Mouse (Mus musculus) E14TG2a.4 (cell line): Measurements from ENCODE around the gene Ado.

ENCODE experiments used
- H3K27me3 ChIP-seq: 2 replicates; pipeline ENCODE4 v1.6.1; 2014; ENCODE audit warnings: low read length, control low read depth; ENCODE audit not compliant: insufficient read depth
- H3K36me3 ChIP-seq: 2 replicates; pipeline ENCODE4 v1.6.1; 2014; ENCODE audit warnings: low read length, control low read depth; ENCODE audit not compliant: insufficient read depth
- H3K4me1 ChIP-seq: replicated peaks from 2 replicates; pipeline ENCODE4 v1.6.1; 2014; ENCODE audit warnings: low read depth, low read length, control low read depth
- H3K4me3 ChIP-seq: replicated peaks from 2 replicates; pipeline ENCODE4 v1.5.1; 2014; ENCODE audit warnings: mild to moderate bottlenecking, low read length
- H3K9me3 ChIP-seq: 2 replicates; pipeline ENCODE4 v1.6.1; 2014; ENCODE audit warnings: low read length, control low read depth
- CTCF ChIP-seq: conservative IDR thresholded peaks from 2 replicates; pipeline ENCODE4 v1.5.1; 2014; ENCODE audit warnings: low read length
- NANOG ChIP-seq: IDR thresholded peaks from 2 replicates; pipeline ENCODE4 v1.6.1; 2014; ENCODE audit warnings: borderline replicate concordance, low read length, mixed read lengths
- POU5F1 ChIP-seq: IDR thresholded peaks from 2 replicates; pipeline ENCODE4 v1.6.1; 2014; ENCODE audit warnings: low read length, borderline replicate concordance

The Ado gene

DNA sequence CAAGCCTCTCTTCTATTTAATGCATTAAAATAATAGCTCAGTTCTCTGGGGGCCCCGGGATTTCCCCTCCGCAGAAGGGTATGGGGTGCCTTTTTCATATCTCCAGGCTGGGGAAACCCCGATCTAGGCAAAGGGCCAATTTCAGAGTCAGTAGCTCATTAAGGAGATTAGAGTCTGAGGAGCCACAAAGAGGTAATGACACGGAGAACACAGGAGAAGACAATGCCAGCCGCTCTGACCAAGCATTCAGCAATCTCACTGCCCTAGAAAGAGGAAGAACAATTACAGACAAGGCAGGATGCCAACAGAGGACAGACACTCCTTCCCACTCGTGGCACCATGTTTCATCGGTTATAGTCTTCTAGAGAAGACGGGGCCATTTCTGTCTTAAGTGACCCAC, 17.3 kb upstream of the Ado start:
- H3K4me3 ChIP-seq = no peak overlapping the region
- peaks cover 3% of the 10 kb centered on the region; the same call in 1 of the 2 replicates for H3K9me3 ChIP-seq
- peaks cover 8% of the 10 kb centered on the region; the same call in 1 of the 2 replicates for H3K27me3 ChIP-seq
- H3K4me1 ChIP-seq = no peaks in the 10 kb centered on the region
- no peaks in the 10 kb centered on the region for H3K36me3 ChIP-seq
- TF ChIP-seq NANOG (no peak), CTCF (no peak), POU5F1 (no peak)

DNA sequence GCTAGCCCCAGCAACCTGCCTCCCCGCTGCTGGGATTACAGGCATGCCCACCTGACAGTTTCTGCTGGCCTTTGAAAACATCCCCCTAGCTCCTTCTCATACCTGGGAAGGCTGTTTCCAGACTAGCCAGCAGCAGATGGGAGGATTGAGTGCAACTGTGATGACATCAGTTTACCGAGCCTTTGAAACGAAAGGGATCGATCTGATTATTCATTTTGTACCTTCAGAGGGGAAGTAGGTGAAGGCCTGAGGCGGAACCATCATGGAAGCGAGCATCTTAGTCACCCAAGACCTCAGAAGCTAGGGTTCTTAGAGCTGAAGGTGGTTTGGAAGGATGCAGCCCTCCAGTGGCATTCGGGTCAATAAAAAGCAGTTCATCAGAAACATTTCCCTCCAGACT, 15.8 kb upstream of the Ado start:
- Histone ChIP-seq H3K36me3 (no peaks in the 10 kb centered on the region), H3K9me3 (peaks cover 3% of the 10 kb centered on the region; the same call in 1 of the 2 replicates)
- TF ChIP-seq POU5F1 (no peak), CTCF (no peak), NANOG (no peak)

DNA sequence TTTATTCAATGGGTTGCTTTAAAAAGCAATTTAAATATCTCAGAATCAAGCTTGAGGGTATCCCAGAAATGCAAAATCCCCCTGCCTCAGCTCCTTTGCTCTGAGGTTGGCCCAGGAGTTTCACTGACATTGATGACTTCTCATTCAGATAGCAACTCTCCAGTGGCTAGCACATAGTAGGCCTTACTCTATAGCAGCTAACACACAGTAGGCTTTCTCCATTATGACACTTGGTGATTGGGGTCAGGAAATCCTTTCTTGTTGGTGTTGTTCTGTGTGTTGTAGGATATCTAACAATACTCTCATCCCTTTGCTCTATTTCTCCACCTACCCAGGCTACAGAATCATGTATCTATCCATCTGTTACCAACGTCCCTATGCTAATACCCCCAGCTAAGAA, 12.4 kb upstream of the Ado start:
- H3K4me1 ChIP-seq = peaks cover 3% of the 10 kb centered on the region; the same call in 1 of the 2 replicates
- no peaks in the 10 kb centered on the region for H3K36me3 ChIP-seq
- TF ChIP-seq NANOG = no peak
- no peak for TF ChIP-seq POU5F1
- no peak for TF ChIP-seq CTCF
- H3K27me3 ChIP-seq = peaks cover 8% of the 10 kb centered on the region; the same call in 1 of the 2 replicates
- no peak overlapping the region for H3K4me3 ChIP-seq
- H3K9me3 ChIP-seq = peaks cover 10% of the 10 kb centered on the region

More for the DNA sequence above, 15.8 kb upstream of the Ado start:
- Histone ChIP-seq H3K4me3 (no peak overlapping the region), H3K27me3 (peaks cover 8% of the 10 kb centered on the region; the same call in 1 of the 2 replicates), H3K4me1 (no peaks in the 10 kb centered on the region)

DNA sequence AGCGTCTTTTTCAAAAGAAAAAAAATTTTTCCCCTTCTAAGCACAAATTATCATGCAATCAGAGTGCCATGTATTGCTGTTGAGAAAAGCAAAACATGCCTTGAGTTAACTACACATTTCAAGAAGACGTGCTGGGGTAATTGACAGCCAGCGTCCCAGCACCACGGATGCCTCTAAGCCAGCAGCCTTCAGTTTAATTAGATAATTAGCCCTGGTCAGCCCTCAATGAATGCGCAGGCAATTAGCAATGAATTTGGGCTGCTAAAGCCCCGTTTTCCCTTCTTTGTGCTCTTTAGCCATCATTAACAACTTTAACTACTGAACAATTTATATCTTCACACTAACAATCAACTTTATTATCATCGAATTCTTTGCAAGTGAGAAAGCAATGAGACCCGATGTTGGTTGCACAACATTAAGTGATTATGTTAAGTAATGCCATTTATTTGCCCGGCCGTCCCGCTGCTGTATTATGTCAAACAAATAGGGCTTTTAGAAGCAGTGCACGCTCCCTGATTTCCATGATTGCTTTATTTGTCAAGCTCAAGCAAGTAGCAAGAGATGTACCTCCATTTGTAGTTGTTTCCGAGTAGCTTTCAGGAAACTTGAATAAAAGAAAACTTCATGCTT, 11.1 kb upstream of the Ado start:
- Histone ChIP-seq H3K4me3 (no peak overlapping the region), H3K27me3 (peaks cover 5% of the 10 kb centered on the region; the same call in 1 of the 2 replicates), H3K9me3 (peaks cover 10% of the 10 kb centered on the region), H3K4me1 (peaks cover 3% of the 10 kb centered on the region; the same call in 1 of the 2 replicates), H3K36me3 (no peaks in the 10 kb centered on the region)
- TF ChIP-seq NANOG (no peak), POU5F1 (no peak), CTCF (no peak)

DNA sequence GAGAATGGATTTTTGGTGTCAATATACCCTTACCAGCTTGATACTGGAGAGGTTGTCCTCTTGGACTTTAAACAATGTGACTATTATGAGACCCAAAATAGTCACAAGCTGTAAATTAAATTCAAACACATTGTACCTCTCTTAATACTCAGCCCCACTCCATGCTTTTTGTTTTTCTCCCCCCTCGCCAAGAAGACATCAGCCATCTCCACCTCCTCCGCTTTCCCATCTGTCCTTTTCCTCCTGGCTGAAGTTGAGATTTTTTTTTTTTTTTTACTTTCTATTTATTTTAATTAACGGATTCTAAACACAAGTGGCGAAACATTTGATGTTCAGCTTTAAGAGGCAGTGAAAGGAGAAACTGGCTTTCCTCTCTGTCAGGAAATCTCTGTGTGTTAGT, 9.3 kb upstream of the Ado start:
- Histone ChIP-seq H3K9me3 (peaks cover 8% of the 10 kb centered on the region), H3K27me3 (no peaks in the 10 kb centered on the region), H3K4me3 (no peak overlapping the region), H3K36me3 (no peaks in the 10 kb centered on the region), H3K4me1 (peaks cover 3% of the 10 kb centered on the region; the same call in 1 of the 2 replicates)
- no peak for TF ChIP-seq CTCF
- TF ChIP-seq NANOG = no peak
- no peak for TF ChIP-seq POU5F1

DNA sequence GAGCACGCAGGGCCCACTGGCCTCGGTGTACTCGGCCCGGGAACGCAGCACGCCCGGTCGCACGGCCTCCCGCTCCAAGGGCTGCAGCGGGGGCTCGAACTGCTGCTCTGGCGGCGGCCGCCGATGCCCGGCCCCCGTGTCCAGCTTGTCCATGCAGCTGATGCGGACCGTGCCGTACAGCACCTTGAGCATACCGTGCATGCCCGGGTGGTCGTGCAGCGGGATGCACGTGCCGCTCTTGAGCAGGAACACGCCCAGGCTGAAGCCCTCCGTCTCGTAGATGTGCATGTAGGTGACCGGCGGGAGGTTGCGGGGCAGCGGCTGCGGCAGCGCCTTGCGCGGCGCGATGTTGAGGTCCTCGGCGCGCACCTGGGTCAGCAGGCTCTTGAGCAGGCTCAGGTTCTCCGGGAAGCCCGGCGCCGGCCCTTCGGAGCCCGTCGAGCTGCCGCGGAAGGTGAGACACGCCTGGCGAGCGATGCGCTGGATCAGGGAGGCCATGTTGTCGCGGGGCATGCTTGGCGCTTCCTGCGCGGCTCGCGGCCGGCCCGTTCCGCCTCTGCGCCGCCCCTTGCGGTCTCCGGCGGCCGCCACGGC, 397 bp downstream of the Ado start:
- TF ChIP-seq POU5F1 (no peak), NANOG (no peak), CTCF (no peak)
- peaks cover 43% of the 10 kb centered on the region for H3K4me1 ChIP-seq
- no peaks in the 10 kb centered on the region for H3K9me3 ChIP-seq
- H3K4me3 ChIP-seq = peak overlapping the region; percentile 91
- no peaks in the 10 kb centered on the region for H3K27me3 ChIP-seq
- H3K36me3 ChIP-seq = peaks cover 32% of the 10 kb centered on the region

DNA sequence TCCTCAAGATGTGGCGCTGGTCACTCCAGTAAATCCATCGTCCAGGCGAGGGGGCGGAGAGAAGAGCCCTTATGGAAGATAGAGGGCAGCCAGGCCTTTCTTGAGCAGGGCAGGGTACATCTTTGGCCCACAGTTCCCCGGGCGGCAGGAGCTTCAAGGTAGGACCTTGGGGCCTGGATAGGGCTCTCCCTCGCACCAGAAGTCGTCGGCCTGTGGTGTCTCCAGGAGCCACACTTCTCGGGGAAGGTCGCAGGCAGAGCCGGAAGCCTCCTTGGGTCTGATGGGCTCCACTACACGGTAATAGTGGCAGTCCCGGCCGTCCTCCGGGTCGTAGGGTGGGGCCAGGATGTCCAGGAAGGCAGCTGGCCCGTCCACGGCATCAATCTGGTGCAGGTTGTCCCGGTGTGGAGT, 900 bp downstream of the Ado start:
- H3K27me3 ChIP-seq = no peaks in the 10 kb centered on the region
- TF ChIP-seq CTCF = no peak
- no peak for TF ChIP-seq NANOG
- no peak for TF ChIP-seq POU5F1
- H3K4me3 ChIP-seq = peak overlapping the region; percentile 91
- H3K36me3 ChIP-seq = peaks cover 32% of the 10 kb centered on the region
- peaks cover 43% of the 10 kb centered on the region for H3K4me1 ChIP-seq
- no peaks in the 10 kb centered on the region for H3K9me3 ChIP-seq

DNA sequence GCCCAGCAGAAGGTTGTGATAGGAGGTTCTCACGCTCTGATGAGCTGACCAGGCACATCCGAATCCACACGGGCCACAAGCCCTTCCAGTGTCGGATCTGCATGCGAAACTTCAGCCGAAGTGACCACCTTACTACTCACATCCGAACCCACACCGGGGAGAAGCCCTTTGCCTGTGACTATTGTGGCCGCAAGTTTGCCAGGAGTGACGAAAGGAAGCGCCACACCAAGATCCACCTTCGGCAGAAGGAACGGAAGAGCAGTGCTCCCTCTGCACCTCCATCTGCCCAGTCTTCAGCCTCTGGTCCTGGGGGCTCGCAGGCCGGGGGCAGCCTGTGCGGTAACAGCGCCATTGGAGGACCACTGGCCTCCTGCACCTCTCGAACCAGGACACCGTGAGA, 8.2 kb downstream of the Ado start:
- Histone ChIP-seq H3K4me1 (peaks cover 47% of the 10 kb centered on the region), H3K36me3 (peaks cover 19% of the 10 kb centered on the region), H3K4me3 (peak overlapping the region; percentile 41), H3K9me3 (no peaks in the 10 kb centered on the region), H3K27me3 (peaks cover 60% of the 10 kb centered on the region)
- TF ChIP-seq NANOG (no peak), POU5F1 (no peak), CTCF (no peak)

DNA sequence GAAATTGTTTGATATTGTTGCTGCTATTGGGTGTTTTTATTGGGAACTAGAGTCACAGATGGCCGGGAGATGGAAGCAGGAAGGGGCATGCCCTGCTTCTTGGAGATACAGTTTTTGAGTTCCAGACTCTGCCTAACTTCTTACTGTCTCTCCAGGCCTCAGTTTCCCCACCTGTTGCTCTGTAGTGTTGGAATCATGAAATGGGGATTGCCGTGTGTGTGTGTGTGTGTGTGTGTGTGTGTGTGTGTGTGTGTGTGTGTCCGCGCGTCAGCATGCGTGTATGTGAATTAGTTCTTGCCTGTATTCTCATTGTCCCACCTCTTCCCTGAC, 9.4 kb downstream of the Ado start:
- H3K27me3 ChIP-seq = peaks cover 72% of the 10 kb centered on the region

More for the DNA sequence above, 9.4 kb downstream of the Ado start:
- Histone ChIP-seq H3K9me3 (no peaks in the 10 kb centered on the region), H3K4me1 (peaks cover 52% of the 10 kb centered on the region), H3K36me3 (peaks cover 7% of the 10 kb centered on the region), H3K4me3 (peak overlapping the region; percentile 86)
- TF ChIP-seq POU5F1 (no peak), NANOG (no peak), CTCF (no peak)
